Mouse (Mus musculus) spleen, postnatal 10 days (tissue): Measurements from ENCODE around the gene Cfd.

ENCODE experiments used
- DNase-seq, 2 experiments: peaks; one replicate each; pipeline ENCODE4 v3.0.0; 2021 to 2022; ENCODE audit warnings: low spot score in 2 of 2

Gene Cfd

GRCm38 (mm10) chr10:79886611-79887010 is 4.0 kb upstream of the Cfd start:
- no peak for DNase-seq

GRCm38 (mm10) chr10:79889386-79889785 is 1.3 kb upstream of the Cfd start:
- no peak for DNase-seq

- DNase-seq, result peak; percentile 82 to 90
Observed at GRCm38 (mm10) chr10:79892451-79893118, 1.9 kb downstream of the Cfd start.

- DNase-seq, result no peak
Observed at GRCm38 (mm10) chr10:79896306-79896705, 5.7 kb downstream of the Cfd start.

GRCm38 (mm10) chr10:79896814-79897213 is 6.2 kb downstream of the Cfd start:
- no peak for DNase-seq

GRCm38 (mm10) chr10:79897316-79898245 is 6.9 kb downstream of the Cfd start:
- DNase-seq, result no peak

- DNase-seq, result no peak
Observed at GRCm38 (mm10) chr10:79900951-79901410, 10.3 kb downstream of the Cfd start.

GRCm38 (mm10) chr10:79906712-79907111 is 16.1 kb downstream of the Cfd start:
- no peak for DNase-seq

- DNase-seq, result no peak
Observed at GRCm38 (mm10) chr10:79907415-79907814, 16.8 kb downstream of the Cfd start.

GRCm38 (mm10) chr10:79908167-79909091 is 17.8 kb downstream of the Cfd start, which contains the start of gene Med16:
Gene Med16 (minus strand): TSS chr10:79908923.
- DNase-seq, result peak; percentile 97

- no peak for DNase-seq
Observed at GRCm38 (mm10) chr10:79909092-79909922, 18.7 kb downstream of the Cfd start.

- DNase-seq, result no peak
Observed at GRCm38 (mm10) chr10:79910556-79910955, 19.9 kb downstream of the Cfd start, which contains the start of gene Gm26602. Gene Gm26602 (plus strand): TSS chr10:79910856.

- no peak for DNase-seq
Observed at GRCm38 (mm10) chr10:79912412-79912811, 21.8 kb downstream of the Cfd start.

GRCm38 (mm10) chr10:79914131-79914947 is 23.7 kb downstream of the Cfd start:
- peak; percentile 49 to 56 for DNase-seq

GRCm38 (mm10) chr10:79914948-79915596 is 24.4 kb downstream of the Cfd start:
- DNase-seq, result peak; percentile 29 to 43

GRCm38 (mm10) chr10:79916081-79916480 is 25.4 kb downstream of the Cfd start:
- DNase-seq, result peak; percentile 43 to 47

GRCm38 (mm10) chr10:79916808-79917531 is 26.3 kb downstream of the Cfd start, which contains the start of gene Kiss1r:
Gene Kiss1r (plus strand): TSS chr10:79916971.
- peak; percentile 87 to 93 for DNase-seq

- DNase-seq, result no peak
Observed at GRCm38 (mm10) chr10:79917532-79918100, 27.0 kb downstream of the Cfd start.
